Mouse (Mus musculus): Measurements from ENCODE around the gene Rbm12b1. TPM values are rescaled to one million over a fixed set of nuclear protein-coding genes. Genes with fewer than 3 reads are reported as not detected.
A peak's percentile ranks its signal among the peaks of the same experiment; 100 is the strongest.
"Not testable (repeated sequence)": the region's sequence is repeated elsewhere in the genome, so short reads cannot be mapped to it uniquely, and the experiment has no call there.

Rbm12b1 gene
- 10 to 100 TPM; 13.7 to 25.5 (median 18.2) TPM for total RNA-seq (2022)

DNA sequence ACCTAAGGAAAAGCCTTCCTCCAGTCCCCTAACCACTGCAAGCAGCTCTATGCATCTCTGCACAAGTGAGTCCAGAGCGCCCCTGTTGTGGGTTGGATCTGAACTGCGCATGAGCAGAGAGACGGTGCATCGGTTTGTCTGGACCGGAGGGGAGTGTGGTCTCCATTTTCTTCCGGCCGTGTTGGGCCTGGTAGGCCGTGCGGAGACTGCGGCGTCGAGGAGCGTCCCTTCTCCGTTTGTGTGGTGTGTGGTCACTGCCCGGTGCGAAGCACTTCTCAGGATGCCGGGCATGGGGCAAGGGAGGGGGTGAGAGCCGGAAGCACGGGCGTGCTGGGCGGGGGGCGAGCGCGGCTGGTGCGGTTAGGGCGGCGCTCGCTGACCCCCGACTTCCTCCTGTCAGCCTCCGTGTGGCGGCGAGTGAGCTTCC, at the start of gene Rbm12b1:
Gene Rbm12b1 (plus strand): TSS at position 124 of the 427 bp plus-strand sequence.
- peak; percentile 78 for DNase-seq (ENCODE audit: low spot score in 2 of 2)

DNA sequence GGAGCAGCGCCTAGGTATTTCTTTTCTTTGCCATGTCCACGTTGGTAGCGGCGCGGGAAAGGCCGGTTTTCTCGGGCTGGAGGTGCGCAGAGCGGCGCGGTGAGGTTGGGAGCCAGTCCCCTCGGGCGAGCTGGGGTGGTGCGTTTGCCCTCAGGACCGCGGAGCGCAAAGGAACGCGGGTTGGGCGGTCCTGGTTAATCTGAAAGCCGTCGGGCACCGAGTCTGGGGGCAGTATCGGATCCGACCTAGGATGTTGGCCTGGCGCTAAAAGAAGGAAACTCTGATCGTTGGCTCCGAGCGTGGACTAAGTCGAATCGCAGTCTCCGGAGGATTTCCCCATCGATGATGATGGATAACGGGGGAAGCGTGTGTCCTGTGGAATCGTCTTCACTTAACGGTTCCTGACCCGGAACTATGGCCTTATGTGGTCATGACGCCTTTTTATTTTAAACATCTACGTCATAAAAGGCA, 563 bp downstream of the Rbm12b1 start:
- DNase-seq (ENCODE audit: low spot score in 2 of 2): not testable (repeated sequence)

DNA sequence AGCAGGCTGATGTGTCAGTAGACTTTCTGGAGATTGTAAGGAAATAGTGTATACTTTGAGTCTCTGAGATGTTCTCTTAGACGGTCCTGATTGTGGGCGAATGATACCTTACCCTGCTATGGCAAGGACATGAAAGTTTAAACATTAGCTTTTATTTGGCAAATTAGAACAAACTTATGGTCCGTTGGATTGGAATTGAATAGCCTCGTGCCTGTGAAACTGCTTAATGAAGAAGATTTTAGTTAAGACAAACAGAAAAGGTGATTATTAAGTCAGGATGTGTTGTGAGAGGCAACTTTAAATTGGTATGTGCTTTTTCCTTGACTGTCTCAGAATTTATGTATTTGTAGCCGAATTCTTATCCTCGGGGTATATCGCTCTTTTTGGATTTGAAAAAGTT, 1.5 kb downstream of the Rbm12b1 start:
- DNase-seq (ENCODE audit: low spot score in 2 of 2): not testable (repeated sequence)

DNA sequence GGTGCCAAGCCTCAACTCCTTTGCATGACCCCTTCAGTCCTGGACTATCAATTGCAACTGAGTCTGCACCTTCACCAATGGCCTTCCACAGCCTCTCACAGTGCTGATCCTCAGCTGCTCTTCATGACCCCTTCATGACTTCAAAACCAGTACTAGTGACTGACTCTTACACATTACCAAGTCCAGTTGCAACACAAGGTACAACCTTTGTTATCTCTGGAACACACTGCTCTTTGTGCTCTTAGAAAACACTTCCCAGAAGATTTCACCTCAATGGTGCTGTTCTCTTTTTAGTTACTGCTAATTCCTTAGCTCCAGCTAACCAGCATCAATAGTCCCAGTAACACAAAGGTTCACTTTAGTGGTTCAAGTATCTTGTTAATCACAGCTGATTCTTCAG, 7.6 kb downstream of the Rbm12b1 start:
- no peak for DNase-seq (ENCODE audit: low spot score in 2 of 2)

DNA sequence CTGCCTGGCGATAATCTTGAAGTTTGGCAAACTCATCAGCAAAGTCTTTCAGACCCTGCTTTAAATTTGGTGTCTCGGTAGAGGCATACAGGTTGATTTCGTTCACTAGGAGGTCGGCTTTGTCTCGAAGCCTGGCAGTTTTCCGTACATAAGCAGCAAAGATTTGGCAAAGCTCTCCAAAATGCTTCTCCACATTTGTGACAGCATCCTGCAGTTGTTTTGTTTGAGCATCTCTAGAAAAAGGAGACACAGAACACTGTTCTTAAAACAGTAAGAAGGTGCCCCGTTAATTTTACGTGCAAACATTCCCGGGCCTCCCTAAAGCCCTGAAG, 30.9 kb downstream of the Rbm12b1 start:
- DNase-seq (ENCODE audit: low spot score in 2 of 2): no peak

DNA sequence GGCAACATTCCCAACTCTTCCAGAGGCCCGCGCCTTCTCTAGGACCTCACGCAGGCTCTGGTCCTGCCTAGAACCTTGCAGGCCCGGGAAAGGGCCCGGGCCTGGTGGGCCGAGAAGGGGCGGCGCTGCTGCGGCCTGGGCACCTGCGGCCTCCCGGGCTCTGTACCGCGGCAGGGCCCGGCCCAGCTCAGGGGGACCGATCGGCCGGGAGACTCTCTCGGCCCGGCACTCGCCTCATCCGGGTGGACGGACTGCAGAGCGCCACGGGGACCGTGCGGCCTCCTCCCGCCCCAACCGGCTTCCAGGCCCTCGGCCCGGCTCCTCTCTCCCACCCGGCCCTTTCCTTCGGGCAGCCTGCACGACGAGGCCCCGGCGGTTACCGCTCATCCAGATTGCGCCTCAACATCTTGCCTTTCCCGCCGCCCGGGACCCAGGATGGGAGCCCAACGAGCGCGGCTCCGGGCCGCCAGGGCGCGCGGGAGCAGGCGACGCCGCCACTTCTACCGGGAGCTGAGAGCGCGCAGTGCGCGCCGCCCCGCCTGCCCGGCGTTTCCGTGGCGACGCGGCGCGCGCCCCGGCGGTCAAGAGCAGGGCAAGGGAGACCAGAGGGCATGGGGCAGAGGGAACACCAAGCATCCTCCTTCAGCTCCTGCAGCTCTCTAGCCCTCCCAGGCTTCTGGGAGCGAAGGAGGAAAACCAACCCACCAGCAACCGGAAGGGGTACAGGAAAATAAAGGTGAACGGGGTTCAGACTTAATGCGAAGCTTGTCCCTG, 31.4 kb downstream of the Rbm12b1 start, which contains the start of gene Fam92a:
Gene Fam92a (minus strand): TSS at position 698 of the 774 bp plus-strand sequence.
- peak; percentile 25 to 53 for DNase-seq (ENCODE audit: low spot score in 2 of 2)

DNA sequence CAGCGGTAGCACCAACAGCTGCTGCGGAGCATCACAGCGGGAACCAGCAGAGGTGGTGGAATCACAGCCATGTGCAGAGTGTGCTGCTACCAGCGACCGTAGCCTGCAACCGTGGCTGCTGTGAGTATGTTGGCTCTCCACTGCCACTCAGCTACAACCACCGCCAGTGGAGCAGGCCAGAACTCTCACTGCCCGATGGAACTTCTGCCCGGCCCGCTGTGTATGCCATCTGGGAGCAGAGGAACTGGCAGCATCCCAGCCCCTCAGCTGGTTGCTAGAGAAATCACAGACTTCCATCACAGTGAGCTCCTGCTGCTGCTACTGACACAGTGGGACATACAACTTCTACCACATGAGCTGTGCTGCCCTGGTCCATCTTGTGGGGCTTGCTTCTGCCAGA, 38.9 kb downstream of the Rbm12b1 start:
- peak; percentile 57 to 78 for DNase-seq (ENCODE audit: low spot score in 2 of 2)

Other genes starting within 250 kb of the Rbm12b1 start
- gene Gm10604, start 159.0 kb upstream of the Rbm12b1 start, total RNA-seq (2022): not detected
- gene Rbm12b2, start 50.8 kb upstream of the Rbm12b1 start, total RNA-seq (2022): 10 to 100 TPM; 17.2 to 24.1 (median 19.9) TPM
- gene Fam92a, start 31.8 kb downstream of the Rbm12b1 start, total RNA-seq (2022): 10 to 100 TPM; 75.0 to 79.6 (median 76.9) TPM

Measured in layer of hippocampus, adult 8-10 months (tissue).